Mouse (Mus musculus): ENCODE measurements at regions not wholly inside any gene's neighbourhood (a gene's known extent, or its start where the extent isn't known, plus 50 kb on each side); places are given as distances from the start of the nearest gene placed in this dataset.
"Not testable (repeated sequence)": the region's sequence is repeated elsewhere in the genome, so short reads cannot be mapped to it uniquely, and the experiment has no call there.

DNA sequence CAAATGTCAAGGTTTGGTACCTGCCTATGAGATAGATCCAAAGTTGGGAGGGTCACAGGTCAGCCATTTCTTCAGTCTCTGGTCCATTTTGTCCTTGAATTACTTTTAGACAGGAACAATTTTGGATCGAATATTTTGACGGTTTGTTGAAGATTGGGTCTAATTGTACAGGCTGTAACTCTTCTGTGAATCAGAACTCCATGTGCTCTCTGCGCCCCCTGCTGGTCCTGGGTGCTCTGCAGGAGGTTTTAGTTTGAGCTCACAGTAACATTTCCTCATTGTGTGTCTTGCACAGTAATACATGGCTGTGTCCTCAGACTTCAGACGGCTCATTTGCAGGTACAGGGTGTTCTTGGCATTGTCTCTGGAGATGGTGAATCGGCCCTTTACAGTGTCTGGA, 158.1 kb downstream of the Adam6a start:
- not testable (repeated sequence) for DNase-seq

DNA sequence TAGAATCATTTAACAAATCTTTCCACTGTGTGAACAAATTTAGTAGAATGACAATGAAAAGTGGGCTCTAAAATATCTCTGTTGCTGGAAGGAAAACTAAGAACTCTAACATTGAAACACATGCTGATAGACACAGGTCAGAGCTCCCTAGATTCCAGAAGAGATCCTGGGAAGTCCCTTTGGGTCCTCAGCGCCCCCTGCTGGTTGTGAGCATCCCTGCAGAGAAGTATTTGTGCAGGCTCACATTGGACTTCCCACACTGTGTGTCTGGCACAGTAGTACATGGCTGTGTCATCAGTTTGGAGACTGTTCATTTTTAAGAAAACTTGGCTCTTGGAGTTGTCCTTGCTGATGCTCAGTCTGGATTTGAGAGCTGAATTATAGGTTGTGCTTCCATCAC, 172.7 kb downstream of the Adam6a start:
- DNase-seq = peak; percentile 63 to 69

DNA sequence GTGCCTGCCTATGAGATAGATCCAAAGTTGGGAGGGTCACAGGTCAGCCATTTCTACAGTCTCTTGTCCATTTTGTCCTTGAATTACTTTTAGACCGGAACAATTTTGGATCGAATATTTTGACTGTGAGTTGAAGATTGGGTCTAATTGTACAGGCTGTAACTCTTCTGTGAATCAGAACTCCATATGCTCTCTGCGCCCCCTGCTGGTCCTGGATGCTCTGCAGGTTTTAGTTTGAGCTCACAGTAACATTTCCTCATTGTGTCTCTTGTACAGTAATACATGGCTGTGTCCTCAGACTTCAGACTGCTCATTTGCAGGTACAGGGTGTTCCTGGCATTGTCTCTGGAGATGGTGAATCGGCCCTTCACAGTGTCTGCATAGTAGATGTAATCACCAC, 192.1 kb downstream of the Adam6a start:
- peak; percentile 35 to 36 for DNase-seq

DNA sequence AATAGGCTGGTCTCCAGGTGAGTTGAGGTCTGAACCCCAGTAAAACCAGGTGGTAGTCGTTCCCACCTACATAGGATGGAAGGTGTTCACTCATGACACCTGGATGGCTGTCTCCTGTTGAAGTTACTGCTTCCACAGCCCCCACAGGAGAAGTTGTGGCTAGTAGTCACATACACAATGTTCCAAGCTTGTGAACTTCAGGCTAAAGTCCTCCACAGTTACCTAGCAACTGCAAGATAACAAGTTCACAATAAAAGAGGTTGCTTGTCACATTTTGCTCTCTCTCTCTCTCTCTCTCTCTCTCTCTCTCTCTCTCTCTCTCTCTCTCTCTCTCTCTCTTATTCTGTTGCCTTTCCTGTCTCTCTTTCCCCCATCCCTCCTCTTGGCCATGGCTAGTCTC, 202.6 kb downstream of the Adam6a start:
- DNase-seq = no peak

DNA sequence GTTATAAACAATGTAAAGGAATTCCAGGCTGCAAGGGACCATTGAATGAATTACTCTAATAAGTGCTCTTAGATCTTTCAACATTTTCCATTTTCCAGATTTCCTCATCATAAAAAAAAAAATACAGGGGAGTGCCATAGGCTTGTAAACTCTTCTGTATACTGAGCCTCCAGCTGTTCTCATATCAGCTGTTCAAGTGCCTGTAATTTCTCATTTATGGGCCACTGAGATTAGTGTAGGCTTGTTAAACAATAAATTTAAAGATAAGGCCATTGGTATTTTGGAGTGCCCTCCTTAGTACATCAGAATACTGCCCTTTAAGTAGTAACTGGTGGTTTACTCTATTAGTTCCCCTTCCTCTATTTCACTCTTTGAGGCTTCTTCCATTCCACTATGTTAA, 204.3 kb downstream of the Adam6a start:
- DNase-seq = no peak

DNA sequence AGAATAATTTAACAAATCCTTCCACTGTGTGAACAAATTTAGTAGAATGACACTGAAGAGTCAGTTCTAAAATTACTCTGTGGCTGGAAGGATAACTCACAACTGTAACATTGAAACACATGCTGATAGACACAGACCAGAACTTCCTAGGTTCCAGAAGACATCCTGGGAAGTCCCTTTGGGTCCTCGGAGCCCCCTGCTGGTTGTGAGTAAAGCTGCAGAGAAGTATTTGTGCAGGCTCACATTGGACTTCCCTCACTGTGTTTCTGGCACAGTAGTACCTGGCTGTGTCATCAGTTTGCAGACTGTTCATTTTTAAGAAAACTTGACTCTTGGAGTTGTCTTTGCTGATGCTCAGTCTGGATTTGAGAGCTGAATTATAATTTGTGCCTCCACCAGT, 225.9 kb downstream of the Adam6a start:
- DNase-seq = peak in 1 of 2 experiments; percentile 1

DNA sequence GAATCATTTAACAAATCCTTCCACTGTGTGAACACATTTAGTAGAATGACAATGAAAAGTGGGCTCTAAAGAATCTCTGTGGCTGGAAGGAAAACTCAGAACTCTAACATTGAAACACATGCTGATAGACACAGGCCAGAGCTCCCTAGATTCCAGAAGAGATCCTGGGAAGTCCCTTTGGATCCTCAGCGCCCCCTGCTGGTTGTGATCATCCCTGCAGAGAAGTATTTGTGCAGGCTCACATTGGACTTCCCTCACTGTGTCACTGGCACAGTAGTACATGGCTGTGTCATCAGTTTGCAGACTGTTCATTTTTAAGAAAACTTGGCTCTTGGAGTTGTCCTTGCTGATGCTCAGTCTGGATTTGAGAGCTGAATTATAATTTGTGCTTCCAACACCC, 252.2 kb downstream of the Adam6a start:
- peak; percentile 23 to 24 for DNase-seq

DNA sequence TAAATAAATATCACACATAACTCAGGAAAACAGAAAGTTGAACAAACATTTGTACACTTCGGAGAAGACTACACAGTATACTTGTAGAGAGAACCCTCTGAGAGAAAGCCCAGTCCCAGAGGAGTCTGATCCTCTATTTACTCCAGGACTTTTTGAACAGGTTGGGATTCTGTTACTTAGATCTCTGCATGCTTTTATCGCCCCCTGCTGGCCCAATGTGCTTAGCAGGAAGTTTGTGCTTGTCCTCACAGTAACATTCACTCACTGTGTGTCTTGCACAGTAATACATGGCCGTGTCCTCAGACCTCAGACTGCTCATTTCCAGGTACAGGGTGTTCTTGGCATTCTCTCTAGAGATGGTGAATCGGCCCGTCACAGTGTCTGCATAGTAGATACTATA, 282.7 kb downstream of the Adam6a start:
- DNase-seq = peak; percentile 7 to 17

DNA sequence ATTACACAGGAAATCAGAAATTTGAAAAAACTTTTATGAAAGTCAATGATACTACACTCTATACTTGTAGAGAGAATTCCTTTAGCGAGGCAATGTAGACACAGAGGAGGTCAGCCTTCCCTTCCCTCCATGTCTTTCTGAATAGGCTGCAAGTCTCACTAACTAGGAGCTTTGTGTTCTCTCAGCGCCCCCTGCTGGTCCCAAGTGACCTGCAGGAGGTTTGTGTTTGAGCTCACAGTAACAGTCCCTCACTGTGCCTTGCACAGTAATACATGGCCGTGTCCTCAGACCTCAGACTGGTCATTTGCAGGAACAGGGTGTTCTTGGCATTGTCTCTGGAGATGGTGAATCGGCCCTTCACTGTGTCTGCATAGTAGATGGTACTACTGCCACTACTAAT, 315.2 kb downstream of the Adam6a start:
- peak; percentile 53 to 54 for DNase-seq

DNA sequence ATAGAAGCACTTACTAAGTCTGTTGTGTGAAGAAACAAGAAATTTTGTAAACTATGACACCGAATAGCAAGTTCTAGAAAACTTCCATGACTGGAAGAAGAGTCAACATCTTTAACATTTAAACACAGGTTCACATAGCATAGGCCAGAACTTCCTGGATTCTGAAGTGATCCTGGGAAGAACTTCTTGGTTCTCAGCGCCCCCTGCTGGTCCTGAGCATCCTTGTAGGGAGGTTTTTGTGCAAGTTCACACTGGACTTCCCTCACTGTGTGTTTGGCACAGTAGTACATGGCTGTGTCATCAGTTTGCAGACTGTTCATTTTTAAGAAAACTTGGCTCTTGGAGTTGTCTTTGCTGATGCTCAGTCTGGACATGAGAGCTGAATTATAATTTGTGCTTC, 335.1 kb downstream of the Adam6a start:
- peak; percentile 29 to 35 for DNase-seq

DNA sequence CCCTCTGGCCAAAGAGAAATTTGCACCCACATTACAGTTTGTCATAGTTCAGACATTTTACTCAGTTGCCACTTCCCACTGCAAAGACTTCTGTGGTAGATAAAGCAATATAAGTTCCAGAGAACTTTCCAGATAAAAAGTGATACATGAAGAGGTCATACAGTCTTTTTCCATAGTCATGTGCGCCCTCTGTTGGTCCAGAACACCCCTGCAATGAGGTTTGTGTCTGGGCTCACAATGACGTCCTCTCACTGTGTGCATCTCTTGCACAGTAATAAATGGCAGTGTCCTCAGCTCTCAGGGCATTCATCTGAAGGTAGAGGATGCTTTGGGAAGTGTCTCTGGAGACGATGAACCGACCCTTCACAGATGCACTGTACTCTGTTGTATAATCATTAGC, 352.4 kb downstream of the Adam6a start:
- peak in 1 of 2 experiments; percentile 4 for DNase-seq

DNA sequence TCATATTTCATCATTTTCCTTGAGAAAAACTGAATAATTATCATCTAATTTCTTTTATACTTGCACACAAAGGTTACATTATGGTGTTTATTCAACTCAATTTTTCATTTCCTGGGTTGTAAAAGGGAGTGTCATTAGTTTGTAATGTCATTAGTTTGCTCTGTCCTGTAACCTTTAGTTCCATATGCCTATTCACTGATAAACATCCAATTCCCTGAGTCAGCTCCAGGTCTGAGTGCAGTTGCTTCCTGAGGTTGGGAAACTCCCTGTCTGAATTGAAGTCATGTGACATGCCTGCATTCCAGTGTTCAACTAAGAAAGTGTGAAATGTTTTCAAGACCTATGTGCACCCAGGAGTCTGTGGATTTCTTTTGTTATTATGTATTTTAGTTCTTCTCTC, 362.8 kb downstream of the Adam6a start:
- no peak for DNase-seq

DNA sequence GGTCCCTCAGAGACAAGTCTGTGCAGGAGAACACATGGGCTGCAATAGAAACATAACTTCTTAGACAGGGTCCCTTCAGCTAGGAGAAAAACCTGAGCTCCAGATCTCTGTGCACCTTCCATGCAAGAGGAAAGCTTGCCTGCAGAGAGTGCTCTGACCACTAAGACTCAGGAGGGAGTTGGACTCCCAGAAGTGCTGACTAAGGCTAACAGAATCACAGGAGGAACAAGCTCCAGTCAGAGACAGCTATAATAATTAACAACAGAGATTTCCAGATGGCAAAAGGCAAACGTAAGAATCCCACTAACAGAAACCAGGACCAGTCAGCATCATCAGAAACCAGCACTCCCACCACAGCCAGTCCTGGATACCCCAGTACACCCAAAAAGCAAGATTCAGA, 364.0 kb downstream of the Adam6a start:
- DNase-seq = no peak

DNA sequence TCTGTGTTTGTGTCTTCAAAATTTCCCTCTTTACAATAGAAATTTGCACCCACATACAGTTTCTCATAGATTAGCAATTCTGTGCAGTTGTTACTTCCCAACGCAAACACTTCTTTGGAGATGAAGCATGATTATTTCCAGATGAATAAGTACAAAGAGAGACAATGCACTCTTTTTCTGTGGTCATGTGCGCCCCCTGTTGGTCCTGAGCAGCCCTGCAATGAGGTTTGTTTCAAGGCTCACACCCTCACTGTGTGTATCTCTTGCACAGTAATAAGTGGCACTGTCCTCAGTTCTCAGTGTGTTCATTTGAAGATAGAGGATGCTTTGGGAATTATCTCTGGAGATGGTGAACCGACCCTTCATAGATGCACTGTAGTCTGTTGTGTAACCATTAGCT, 368.1 kb downstream of the Adam6a start:
- peak; percentile 11 to 16 for DNase-seq

DNA sequence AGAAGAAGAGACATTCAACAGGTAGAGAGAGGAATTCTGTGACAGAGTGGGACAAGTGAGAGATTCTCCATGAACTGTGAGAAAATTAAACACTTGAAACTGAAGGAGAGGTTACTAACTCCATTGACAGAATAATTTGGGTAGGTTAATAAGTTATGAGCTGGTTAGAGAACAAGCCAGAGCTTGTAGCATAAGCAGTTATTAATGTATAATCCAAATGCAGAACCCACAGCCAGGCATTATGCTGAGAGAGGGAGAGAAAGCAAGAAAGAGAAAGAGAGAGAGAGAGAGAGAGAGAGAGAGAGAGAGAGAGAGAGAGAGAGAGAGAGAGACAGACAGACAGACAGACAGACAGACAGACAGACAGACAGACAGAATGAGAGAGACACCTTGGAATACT, 397.0 kb downstream of the Adam6a start:
- DNase-seq = no peak

DNA sequence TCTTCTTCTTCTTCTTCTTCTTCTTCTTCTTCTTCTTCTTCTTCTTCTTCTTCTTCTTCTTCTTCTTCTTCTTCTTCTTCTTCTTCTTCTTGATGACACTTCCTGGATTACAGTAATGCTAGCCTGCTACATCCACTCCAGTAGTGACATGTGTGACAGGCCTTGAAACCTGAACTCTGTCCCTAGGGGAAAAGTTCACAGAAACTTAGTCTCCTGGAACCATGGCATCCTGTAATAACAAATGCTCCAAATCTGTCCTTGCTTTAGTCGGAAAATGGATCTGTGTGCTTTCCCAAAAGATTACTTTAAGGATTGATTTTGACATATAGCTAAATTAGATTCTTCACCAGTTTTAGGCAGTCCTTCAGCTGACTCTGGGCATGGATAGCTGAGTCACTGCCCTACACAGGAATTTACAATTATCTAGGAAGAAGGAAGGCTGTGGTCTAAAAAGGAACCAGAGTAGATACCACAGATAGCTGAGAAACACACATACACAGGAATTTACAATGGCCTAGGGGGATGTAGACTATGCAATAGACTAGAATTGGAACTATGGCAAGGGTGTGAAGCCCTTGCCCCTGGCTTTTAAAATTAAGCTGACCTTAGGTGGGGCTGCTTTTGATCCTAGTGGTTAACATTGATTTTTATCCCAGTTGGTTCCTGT, 400.1 kb downstream of the Adam6a start:
- not testable (repeated sequence) for DNase-seq

DNA sequence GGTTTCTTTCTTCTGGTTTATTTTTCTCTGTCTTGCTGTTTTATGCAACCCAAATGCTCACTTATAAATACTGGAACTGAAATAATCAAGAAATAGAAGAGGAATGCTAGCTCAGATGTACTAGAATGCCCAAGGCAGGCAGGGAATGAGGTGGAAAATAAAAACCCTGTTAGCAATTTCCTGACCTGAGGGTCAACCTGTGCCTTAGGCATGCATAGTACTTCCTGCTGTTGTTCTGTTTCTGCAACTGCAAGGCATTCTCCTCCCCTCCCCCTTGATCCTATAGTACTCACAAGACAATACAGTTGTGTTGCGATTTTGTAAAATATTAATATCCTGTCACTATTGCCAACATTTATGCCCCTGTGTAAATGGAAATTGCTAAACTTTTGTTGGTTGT, 402.1 kb downstream of the Adam6a start:
- DNase-seq = peak; percentile 9 to 23

DNA sequence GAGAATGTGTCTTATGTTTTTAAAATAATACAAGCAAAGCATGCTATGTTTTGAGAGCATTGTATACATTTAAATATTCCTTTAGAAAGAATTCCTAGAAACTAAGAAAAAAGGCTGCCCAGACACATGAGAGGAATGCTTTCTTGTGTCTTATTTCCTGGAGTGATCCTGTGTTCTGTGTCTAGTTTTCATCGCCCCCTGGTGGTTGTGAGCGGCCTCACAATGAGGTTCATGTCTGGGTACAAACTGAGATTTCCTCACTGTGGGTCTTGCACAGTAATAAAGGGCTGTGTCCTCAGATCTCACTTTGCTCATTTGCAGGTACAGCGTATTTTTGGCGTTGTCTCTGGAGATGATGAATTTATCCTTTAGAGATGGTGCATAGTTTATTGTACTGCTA, 404.3 kb downstream of the Adam6a start:
- DNase-seq = peak; percentile 38 to 45

DNA sequence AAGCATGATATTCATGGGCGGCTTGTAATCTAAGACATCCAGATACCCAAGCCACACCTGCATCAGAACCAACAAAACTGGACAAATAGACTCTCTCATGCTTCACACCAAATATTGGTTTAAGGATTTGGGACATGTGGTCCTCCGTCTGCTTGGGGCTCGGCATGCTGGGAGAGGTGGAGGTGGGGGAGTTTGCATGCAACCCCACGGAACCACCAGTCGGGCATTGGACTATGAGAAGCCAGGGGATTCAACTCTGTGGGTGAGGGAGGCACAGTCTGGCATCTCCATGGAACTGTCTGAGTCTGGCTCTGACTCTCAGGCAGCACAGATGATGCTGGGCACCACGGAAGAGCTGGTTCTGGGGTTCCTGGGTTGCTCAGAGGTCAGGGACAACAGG, 430.6 kb downstream of the Adam6a start:
- no peak for DNase-seq

DNA sequence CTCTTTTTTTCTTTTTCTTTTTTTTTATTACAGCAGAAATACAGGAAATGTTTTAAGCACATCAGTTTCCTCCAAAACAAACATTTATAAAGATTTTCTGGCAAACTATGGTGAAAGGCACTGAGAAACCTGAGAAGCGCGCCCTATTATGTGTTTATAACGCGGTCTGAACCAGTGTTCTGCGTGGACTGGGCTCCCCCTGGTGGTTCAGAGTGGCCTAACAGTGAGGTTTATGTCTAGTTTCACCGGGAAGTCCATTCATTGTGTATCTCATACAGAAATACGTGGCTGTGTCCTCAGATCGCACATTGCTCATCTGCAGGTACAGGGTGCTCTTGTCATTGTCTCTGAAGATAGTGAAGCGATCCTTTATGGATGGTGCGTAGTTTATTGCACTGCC, 437.9 kb downstream of the Adam6a start:
- DNase-seq = peak; percentile 93 to 94

DNA sequence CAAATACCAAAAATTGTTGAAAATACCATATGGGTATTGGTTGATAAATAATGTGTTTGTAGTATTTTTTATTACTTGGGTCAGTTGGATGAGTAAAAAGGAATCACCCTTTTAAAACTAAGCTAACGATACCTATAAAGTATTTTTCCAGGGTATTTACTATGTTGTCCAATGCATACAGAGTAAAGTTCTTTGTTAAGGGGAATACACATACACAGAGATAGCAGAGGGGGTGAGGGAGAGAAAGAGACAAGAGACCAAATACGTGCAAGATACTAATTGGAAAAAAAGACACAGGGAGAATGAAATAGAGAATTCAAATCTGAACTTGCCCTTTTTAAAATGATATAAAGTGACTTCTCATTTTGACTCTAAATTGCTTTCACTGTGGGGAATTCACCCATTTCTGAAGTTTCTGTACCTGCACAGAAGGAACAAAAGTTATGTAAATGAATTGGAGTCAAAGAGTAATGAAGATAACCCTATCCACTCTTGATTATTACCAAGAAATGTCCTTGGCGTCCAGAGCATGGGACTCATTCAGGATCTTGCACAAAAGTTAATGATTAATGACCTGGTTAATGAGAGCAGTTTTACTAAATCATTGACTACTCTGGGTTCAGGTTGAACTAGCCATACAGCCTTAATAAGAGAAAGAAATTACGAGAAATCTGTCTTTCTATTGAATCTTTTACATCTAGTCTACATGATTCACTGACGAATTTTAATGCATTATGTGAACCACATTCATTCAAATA, 443.7 kb downstream of the Adam6a start:
- no peak for DNase-seq

DNA sequence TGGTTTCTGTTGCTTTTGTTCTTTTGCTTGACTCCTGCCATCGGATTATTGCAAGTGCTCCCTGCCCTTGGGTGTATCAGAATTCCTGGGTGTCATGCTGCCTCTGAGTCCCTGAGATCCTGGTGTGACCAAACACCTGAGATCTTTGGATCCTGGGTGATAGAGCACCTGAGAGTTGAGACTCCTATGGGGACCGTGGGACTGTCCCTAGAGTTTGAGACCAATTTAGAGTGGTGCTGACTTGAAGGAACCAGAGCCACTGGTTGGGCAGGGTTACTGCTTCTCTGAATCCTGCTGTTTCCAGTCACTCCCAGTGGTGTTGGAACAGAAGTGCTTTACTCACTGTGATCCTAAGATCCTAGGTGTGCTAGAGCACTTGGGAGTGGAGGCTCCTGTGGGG, 448.7 kb downstream of the Adam6a start:
- no peak for DNase-seq

DNA sequence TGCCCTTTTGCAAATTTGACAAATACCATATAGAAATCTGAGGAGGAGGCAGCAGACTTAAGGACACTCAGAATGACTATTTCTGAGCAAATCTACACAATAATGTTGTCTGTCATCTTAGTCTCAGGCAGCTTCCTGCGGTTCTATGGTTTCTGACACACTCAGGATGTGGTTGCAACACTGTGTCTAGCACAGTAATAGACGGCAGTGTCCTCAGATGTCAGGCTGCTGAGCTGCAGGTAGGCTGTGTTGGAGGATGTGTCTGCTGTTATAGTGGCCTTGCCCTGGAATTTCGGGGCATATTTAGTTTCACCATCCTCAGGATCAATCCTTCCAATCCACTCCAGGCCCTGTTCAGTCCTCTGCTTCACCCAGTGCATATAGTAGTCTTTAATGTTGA, 450.6 kb downstream of the Adam6a start:
- not testable (repeated sequence) for DNase-seq

DNA sequence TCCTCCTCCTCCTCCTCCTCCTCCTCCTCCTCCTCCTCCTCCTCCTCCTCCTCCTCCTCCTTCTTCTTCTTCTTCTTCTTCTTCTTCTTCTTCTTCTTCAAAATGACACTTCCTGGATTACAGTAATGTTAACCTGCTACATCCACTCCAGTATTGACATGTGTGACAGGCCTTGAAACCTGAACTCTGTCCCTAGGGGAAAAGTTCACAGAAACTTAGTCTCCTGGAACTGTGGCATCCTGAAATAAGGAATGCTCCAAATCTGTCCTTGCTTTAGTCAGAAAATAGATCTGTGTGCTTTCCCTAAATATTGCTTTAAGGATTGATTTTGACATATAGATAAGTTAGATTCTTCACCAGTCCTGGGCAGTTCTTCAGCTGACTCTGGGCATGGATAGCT, 464.8 kb downstream of the Adam6a start:
- not testable (repeated sequence) for DNase-seq

DNA sequence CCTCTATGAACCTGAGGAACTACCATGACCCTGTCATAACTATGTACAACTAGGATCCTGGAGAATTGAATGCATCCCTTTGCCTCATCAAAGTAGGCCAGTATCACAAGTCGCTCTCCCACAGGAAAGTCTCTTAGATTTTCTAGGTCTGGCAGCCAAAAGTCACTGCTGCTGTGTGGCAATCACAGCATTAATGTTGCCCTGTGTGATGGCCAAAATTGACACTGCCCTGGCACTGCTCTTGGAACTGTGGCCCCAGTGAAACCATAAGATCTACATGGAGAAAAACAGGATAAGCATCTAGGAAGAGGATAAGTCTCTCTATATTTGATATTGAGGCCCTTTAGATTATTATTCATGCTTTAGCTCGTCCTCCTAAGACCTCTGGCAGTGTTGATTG, 465.7 kb downstream of the Adam6a start:
- no peak for DNase-seq
